Mouse (Mus musculus) stomach, embryonic 16.5 days (tissue): ENCODE data around the gene Bbs7. TPM values are rescaled to one million over a fixed set of nuclear protein-coding genes. Genes with fewer than 3 reads are reported as not detected.

Experiments
- ATAC-seq: fragments of 200-750 bp; cut with Nextera tagmentation; 2 replicates; pipeline ENCODE4 v1.8.0; 2017; ENCODE audit warnings: moderate number of reproducible peaks, moderate TSS enrichment; ENCODE audit not compliant: insufficient read depth, low FRiP score
- H3K27ac ChIP-seq: fragments of 300-500 bp; sonication (generic); 2 replicates; pipeline ENCODE4 v1.5.1; 2014; ENCODE audit warnings: low read length
- H3K27me3 ChIP-seq: fragments of 300-500 bp; sonication (generic); 2 replicates; pipeline ENCODE4 v1.6.1; 2014; ENCODE audit warnings: low read length, control low read depth, mixed read lengths; ENCODE audit not compliant: control insufficient read depth, insufficient read depth
- H3K36me3 ChIP-seq: fragments of 300-500 bp; sonication (generic); 2 replicates; pipeline ENCODE4 v1.6.1; 2014; ENCODE audit warnings: low read length; ENCODE audit not compliant: control insufficient read depth, insufficient read depth
- H3K4me1 ChIP-seq: fragments of 300-500 bp; sonication (generic); 2 replicates; pipeline ENCODE4 v1.6.1; 2014; ENCODE audit warnings: low read length, control low read depth, mixed read lengths; ENCODE audit not compliant: control insufficient read depth, insufficient read depth
- H3K4me2 ChIP-seq: fragments of 300-500 bp; sonication (generic); 2 replicates; pipeline ENCODE4 v1.6.1; 2014; ENCODE audit warnings: low read depth, low read length, mixed read lengths
- H3K4me3 ChIP-seq: fragments of 300-500 bp; sonication (generic); replicated peaks from 2 replicates; pipeline ENCODE4 v1.5.1; 2014; ENCODE audit warnings: mild to moderate bottlenecking, low read length
- H3K9ac ChIP-seq: fragments of 300-500 bp; sonication (generic); 2 replicates; pipeline ENCODE4 v1.6.1; 2014; ENCODE audit warnings: low read length
- H3K9me3 ChIP-seq: fragments of 300-500 bp; sonication (generic); replicated peaks from 2 replicates; pipeline ENCODE4 v1.6.1; 2016; ENCODE audit warnings: low read length, control low read depth; ENCODE audit not compliant: control insufficient read depth
- WGBS: fragments of 180-500 bp; shearing (Covaris S2); extraction: QIAGEN DNeasy Blood & Tissue Kit; methylation state at CpG from one replicate; pipeline ENCODE4 v1.1.7; 2014; 5-methylcytosine and 5-hydroxymethylcytosine counted together
- polyA plus RNA-seq: library from polyadenylated mRNA; unstranded; fragments of >200 nt; fragmentation: Nextera tagmentation; extraction: Ambion mirVana; gene quantifications from 2 replicates; pipeline ENCODE4 v1.2.1, GENCODE M21; 2015

Gene Bbs7
- polyA plus RNA-seq, 1 experiment from 2014 or later, result 14.3 TPM

DNA sequence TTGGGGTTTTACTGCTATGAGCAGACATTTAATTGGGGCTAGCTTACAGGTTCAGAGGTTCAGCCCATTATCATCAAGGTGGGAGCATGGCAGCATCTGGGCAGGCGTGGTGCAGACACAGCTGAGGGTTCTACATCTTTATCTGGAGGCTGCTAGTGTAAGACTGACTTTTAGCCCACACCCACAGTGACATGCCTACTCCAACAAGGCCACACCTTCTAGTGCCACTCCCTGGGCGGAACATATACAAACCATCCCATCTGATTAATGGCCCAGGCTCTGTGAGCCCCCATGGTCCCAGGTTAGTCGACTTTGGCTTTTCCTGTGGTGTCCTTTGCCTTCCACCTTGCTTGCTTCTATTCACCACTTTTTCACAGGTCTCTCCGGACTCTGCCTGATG lies 53.7 kb downstream of the Bbs7 start:
- H3K27me3 ChIP-seq, result no peaks in the 10 kb centered on the region
- ATAC-seq, result no peak
- no peak overlapping the region for H3K27ac ChIP-seq
- no peaks in the 10 kb centered on the region for H3K9me3 ChIP-seq
- H3K4me2 ChIP-seq, result no peak overlapping the region
- no peak overlapping the region for H3K4me3 ChIP-seq
- H3K9ac ChIP-seq, result no peak overlapping the region
- no peaks in the 10 kb centered on the region for H3K4me1 ChIP-seq
- WGBS, result 64% methylated on average over 4 of the region's 4 CpGs
- H3K36me3 ChIP-seq, result peaks cover 13% of the 10 kb centered on the region; the same call in 1 of the 2 replicates

DNA sequence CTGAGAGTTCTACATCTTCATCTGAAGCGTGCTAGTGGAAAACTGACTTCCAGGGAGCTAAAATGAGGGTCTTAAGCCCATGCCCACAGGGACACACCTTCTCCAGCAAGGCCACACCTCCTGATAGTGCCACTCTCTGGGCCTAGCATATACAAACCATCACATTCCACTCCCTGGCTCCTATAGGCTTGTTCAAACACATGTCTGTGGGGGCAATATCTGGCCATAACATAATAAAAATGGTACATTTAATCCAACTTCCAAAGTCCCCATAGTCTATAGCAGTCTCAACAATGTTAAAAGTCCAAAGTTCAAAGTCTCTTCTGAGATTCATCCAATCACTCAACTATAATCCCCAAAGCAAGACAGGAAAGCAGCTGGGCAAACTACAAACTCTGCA lies 55.7 kb downstream of the Bbs7 start:
- H3K27ac ChIP-seq, result no peak overlapping the region
- H3K4me1 ChIP-seq, result no peaks in the 10 kb centered on the region
- no peaks in the 10 kb centered on the region for H3K9me3 ChIP-seq
- no peak overlapping the region for H3K9ac ChIP-seq
- no peak overlapping the region for H3K4me3 ChIP-seq
- peaks cover 7% of the 10 kb centered on the region; the same call in 1 of the 2 replicates for H3K36me3 ChIP-seq
- no peaks in the 10 kb centered on the region for H3K27me3 ChIP-seq
- no peak overlapping the region for H3K4me2 ChIP-seq
- no peak for ATAC-seq
- WGBS, result 88% methylated on average over 1 of the region's 1 CpGs

DNA sequence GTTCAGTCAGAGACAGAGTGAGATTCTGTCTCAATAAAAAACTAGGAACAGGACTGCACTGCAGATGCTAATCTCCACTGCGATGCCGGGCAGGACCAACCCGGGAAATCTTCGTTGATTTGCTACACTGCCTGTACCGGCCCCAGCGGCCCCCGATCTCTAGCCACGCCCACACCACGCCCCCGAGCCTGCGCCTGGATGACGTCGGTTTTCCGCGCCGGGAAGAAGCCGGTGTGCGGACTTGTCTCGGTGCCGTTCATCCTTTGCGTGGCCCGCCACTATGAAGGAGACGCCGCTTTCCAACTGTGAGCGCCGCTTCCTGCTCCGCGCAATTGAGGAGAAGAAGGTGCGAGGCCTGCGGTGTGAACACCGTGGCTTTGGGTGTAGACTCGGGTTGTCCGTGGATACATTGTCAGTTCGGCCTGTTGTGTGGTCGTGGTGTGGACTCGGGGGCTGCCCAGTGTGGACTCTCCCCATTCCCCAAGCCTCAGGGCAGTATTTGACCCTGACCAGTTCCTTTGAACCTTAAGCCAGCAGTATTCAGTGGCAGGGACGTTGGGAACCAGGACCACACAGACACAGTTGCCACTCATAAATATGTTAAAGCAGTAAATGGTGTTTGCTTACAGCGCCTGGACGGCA lies 60.8 kb downstream of the Bbs7 start, which contains the start of gene Exosc9:
Gene Exosc9, plus strand, starts transcription at position 201 of the 642 bp plus-strand sequence.
- Histone ChIP-seq H3K4me1 (0 out of 2 replicates have a peak, but pooled peaks cover 5% of the 10 kb centered on the region), H3K4me3 (peak within 1 kb of the TSS; percentile 75), H3K9ac (peak within 1 kb of the TSS; percentile 83), H3K9me3 (no peaks in the 10 kb centered on the region), H3K27ac (peak within 1 kb of the TSS; percentile 21; the same call in 1 of the 2 replicates), H3K27me3 (no peaks in the 10 kb centered on the region), H3K4me2 (peak within 1 kb of the TSS; percentile 83), H3K36me3 (0 out of 2 replicates have a peak, but pooled peaks cover 2% of the 10 kb centered on the region)
- 0% methylated on average over 39 of the region's 39 CpGs for WGBS
- ATAC-seq, result peak; percentile 94

DNA sequence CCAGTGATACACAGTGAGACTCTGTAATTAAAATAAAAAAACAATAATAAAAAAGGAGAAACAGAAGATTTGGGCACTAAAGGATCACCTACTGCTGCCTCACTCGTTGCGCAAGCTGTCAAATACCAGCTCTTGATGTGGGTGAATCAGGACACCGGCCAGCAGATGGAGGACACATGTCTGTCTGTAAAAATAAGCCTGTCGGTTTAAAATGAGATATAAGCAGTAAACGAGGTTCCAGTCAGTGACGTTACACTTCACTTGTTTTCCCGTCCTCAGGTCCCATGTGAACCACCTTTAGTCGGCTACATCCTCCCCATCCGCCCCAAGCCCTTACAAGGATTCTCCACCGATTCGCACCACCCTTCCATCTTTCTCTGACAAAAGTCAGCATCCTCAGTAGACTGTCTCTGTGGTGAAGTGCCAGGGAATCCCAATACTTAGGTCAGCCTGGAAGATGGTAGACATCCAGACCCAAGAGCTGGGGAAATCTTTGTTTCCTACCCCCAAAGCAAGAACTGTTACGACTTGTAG lies 61.4 kb downstream of the Bbs7 start:
- H3K36me3 ChIP-seq, result no peaks in the 10 kb centered on the region
- peak overlapping the region; percentile 83 for H3K9ac ChIP-seq
- H3K4me1 ChIP-seq, result 0 out of 2 replicates have a peak, but pooled peaks cover 5% of the 10 kb centered on the region
- H3K4me3 ChIP-seq, result peak overlapping the region; percentile 75
- H3K9me3 ChIP-seq, result no peaks in the 10 kb centered on the region
- H3K27me3 ChIP-seq, result no peaks in the 10 kb centered on the region
- peak; percentile 31; the same call in 1 of the 2 replicates for ATAC-seq
- peak overlapping the region; percentile 21; the same call in 1 of the 2 replicates for H3K27ac ChIP-seq
- peak overlapping the region; percentile 83 for H3K4me2 ChIP-seq
- 17% methylated on average over 12 of the region's 12 CpGs for WGBS

DNA sequence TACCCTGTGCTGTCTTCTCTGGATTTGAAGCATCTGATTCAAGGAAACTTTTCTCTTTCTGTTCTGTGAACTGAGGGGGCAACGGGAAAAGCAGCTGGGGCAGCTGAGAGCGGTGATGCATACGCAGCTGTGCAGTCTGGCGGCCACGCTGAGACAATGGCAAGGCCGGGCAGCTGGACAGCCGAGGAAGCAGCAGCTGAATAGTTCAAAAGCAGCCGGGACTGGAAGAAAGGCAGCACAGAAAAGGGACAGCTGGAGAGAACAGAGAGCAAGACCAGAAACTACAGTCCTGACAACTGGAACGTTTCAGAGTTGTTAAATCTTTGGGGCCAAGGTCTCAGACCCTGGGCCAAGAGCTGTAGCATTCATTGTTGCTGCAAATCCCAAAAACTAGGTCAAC lies 61.9 kb downstream of the Bbs7 start:
- peak overlapping the region; percentile 83 for H3K4me2 ChIP-seq
- H3K27me3 ChIP-seq, result no peaks in the 10 kb centered on the region
- H3K27ac ChIP-seq, result no peak overlapping the region
- H3K4me1 ChIP-seq, result 0 out of 2 replicates have a peak, but pooled peaks cover 5% of the 10 kb centered on the region
- 39% methylated on average over 9 of the region's 9 CpGs for WGBS
- ATAC-seq, result no peak
- H3K4me3 ChIP-seq, result no peak overlapping the region
- no peak overlapping the region for H3K9ac ChIP-seq
- no peaks in the 10 kb centered on the region for H3K9me3 ChIP-seq
- H3K36me3 ChIP-seq, result no peaks in the 10 kb centered on the region

DNA sequence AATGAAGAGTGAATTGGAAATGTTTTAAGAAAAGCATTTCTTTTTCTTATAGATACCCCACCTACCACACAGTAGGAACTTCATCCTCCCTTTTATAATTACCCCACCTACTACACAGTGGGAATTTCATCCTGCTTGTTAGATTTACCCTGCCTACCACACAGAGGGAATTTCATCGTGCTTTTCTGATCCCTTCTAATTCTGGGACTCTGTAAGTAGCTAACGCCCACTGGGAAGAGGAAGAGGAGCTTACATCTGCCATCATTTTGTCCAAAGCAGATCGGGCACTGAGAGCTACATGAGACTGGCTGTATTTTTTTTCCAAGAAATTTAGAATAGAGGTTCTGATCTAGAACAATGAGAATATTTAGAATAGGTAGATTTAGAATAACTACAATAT lies 68.3 kb downstream of the Bbs7 start:
- 75% methylated on average over 3 of the region's 3 CpGs for WGBS
- no peak for ATAC-seq
- H3K36me3 ChIP-seq, result no peaks in the 10 kb centered on the region
- H3K4me2 ChIP-seq, result no peak overlapping the region
- no peaks in the 10 kb centered on the region for H3K4me1 ChIP-seq
- H3K9me3 ChIP-seq, result no peaks in the 10 kb centered on the region
- H3K27ac ChIP-seq, result no peak overlapping the region
- H3K9ac ChIP-seq, result no peak overlapping the region
- H3K4me3 ChIP-seq, result no peak overlapping the region
- H3K27me3 ChIP-seq, result no peaks in the 10 kb centered on the region

DNA sequence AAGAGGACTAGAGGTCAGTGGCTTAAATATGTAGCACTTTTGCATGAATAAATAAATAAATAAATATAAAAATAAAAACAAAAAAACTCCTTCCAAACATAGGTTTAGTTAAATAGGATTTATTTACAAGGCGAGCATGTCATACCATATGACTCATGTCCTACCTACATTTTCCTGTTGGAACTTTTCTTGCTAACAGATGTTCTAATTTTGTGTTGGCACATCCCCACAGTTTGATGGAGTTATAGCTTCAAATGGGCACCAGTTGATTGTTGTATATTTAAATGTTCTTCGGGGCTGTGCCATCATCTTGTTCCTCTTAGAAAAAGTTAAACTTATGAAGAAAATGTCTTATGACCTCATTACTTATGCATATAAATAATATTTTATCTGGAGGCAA lies 71.9 kb downstream of the Bbs7 start:
- no peak overlapping the region for H3K9ac ChIP-seq
- no peak for ATAC-seq
- H3K9me3 ChIP-seq, result no peaks in the 10 kb centered on the region
- no peak overlapping the region for H3K4me3 ChIP-seq
- H3K4me2 ChIP-seq, result no peak overlapping the region
- H3K36me3 ChIP-seq, result no peaks in the 10 kb centered on the region
- H3K27me3 ChIP-seq, result no peaks in the 10 kb centered on the region
- 88% methylated on average over 2 of the region's 2 CpGs for WGBS
- no peaks in the 10 kb centered on the region for H3K4me1 ChIP-seq
- no peak overlapping the region for H3K27ac ChIP-seq

DNA sequence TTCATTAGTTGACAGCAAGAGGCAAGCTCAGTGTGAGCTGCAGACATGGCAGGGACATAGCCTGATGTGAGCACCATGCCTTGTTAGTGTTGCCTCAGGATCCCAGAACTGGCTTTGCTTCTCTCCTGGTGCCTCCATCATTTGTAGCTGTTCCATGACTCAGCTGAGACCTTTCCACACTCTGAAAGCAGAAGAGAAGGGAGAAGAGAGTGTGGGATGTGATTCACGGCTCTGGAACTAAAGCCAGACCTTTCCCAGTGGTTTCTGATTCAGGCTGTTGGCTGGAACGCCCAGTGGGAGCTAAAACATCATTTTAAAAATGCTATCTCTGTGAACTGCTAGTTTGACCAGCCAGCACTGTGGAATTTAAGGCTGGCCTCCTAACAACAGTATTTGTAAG lies 72.5 kb downstream of the Bbs7 start:
- Histone ChIP-seq H3K9ac (no peak overlapping the region), H3K27ac (no peak overlapping the region), H3K4me3 (no peak overlapping the region), H3K9me3 (no peaks in the 10 kb centered on the region), H3K36me3 (no peaks in the 10 kb centered on the region), H3K4me1 (no peaks in the 10 kb centered on the region), H3K27me3 (no peaks in the 10 kb centered on the region), H3K4me2 (no peak overlapping the region)
- ATAC-seq, result no peak
- 62% methylated on average over 2 of the region's 2 CpGs for WGBS

DNA sequence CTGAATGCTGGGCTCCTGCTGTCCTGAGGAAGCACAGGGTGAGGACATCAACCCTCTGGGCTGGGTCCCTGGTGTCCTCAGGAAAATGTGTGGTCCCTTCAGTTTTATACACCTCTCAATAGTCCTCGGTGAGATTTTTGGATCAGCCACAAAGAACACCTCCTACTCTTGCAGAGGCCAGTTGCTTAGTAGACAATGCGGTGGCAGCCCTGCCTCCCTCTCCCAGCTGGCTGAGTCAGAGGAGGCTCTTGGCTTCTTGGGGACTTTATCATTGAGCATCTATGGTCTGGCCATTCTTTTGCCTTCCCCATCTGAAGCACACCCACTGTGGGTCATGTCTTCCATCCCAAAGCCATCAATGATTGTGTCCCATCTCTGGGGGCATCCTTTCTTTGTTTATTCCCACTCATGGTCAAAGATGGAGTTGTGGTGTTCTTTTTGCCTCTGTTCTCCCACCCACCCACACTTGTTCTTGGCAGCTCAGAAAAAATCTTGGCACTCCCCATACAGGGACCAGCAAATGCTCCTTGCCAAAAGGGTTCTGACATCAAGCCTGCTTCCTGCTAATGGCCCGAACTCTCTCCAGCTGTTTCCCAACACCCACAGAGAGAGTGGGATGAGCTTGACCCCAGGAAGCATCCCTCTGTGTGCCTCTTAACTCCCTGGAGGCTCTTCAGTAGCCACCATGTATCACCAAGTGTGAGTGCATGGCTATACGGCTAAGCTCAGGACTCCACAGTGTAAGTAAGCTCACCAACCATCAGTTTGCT lies 75.4 kb downstream of the Bbs7 start:
- H3K36me3 ChIP-seq, result no peaks in the 10 kb centered on the region
- peaks cover 6% of the 10 kb centered on the region for H3K4me1 ChIP-seq
- no peak overlapping the region for H3K9ac ChIP-seq
- no peak overlapping the region for H3K4me3 ChIP-seq
- no peak for ATAC-seq
- WGBS, result 78% methylated on average over 4 of the region's 4 CpGs
- H3K27ac ChIP-seq, result no peak overlapping the region
- no peak overlapping the region for H3K4me2 ChIP-seq
- H3K9me3 ChIP-seq, result no peaks in the 10 kb centered on the region
- H3K27me3 ChIP-seq, result no peaks in the 10 kb centered on the region
